Mouse (Mus musculus) E14TG2a.4 (cell line): ENCODE measurements around the gene Gpr37l1.

Experiments
- CTCF ChIP-seq: conservative IDR thresholded peaks from 2 replicates; pipeline ENCODE4 v1.5.1; 2014; ENCODE audit warnings: low read length
- NANOG ChIP-seq: IDR thresholded peaks from 2 replicates; pipeline ENCODE4 v1.6.1; 2014; ENCODE audit warnings: borderline replicate concordance, low read length, mixed read lengths

GRCm38 (mm10) chr1:135159556-135160123 lies 7.8 kb downstream of the Gpr37l1 start:
- TF ChIP-seq CTCF (no peak), NANOG (no peak)
